Mouse (Mus musculus) neural tube, embryonic 11.5 days (tissue): Measurements from ENCODE around the gene Ccr9. TPM values are rescaled to one million over a fixed set of nuclear protein-coding genes. Genes with fewer than 3 reads are reported as not detected.
"Not testable (repeated sequence)": the region's sequence is repeated elsewhere in the genome, so short reads cannot be mapped to it uniquely, and the experiment has no call there.

Experiments
- ATAC-seq: fragments of 200-750 bp; cut with Nextera tagmentation; 2 replicates; pipeline ENCODE4 v1.8.0; 2017; ENCODE audit warnings: moderate number of reproducible peaks, mild to moderate bottlenecking, moderate TSS enrichment, moderate library complexity; ENCODE audit not compliant: insufficient read depth, low FRiP score, low TSS enrichment
- DNase-seq: peaks from one replicate; pipeline ENCODE4 v3.0.0-alpha.2; 2015; ENCODE audit warnings: low spot score
- H3K27ac ChIP-seq: fragments of 300-500 bp; sonication (generic); 2 replicates; pipeline ENCODE4 v1.5.1; 2014; ENCODE audit warnings: low read depth, mild to moderate bottlenecking, low read length
- H3K27me3 ChIP-seq: fragments of 300-500 bp; sonication (generic); 2 replicates; pipeline ENCODE4 v1.6.1; 2014; ENCODE audit warnings: mild to moderate bottlenecking, low read length, mixed read lengths; ENCODE audit not compliant: control insufficient read depth, insufficient read depth
- H3K36me3 ChIP-seq: fragments of 300-500 bp; sonication (generic); 2 replicates; pipeline ENCODE4 v1.6.1; 2014; ENCODE audit warnings: mild to moderate bottlenecking, low read length, moderate library complexity, mixed read lengths; ENCODE audit not compliant: control insufficient read depth, insufficient read depth
- H3K4me1 ChIP-seq: fragments of 300-500 bp; sonication (generic); 2 replicates; pipeline ENCODE4 v1.6.1; 2014; ENCODE audit warnings: low read length, mixed read lengths; ENCODE audit not compliant: control insufficient read depth, insufficient read depth
- H3K4me2 ChIP-seq: fragments of 300-500 bp; sonication (generic); 2 replicates; pipeline ENCODE4 v1.6.1; 2014; ENCODE audit warnings: low read depth, mild to moderate bottlenecking, moderate library complexity
- H3K4me3 ChIP-seq: fragments of 300-500 bp; sonication (generic); 2 replicates; pipeline ENCODE4 v1.5.1; 2014; ENCODE audit warnings: low read depth, low read length
- H3K9ac ChIP-seq: fragments of 300-500 bp; sonication (generic); 2 replicates; pipeline ENCODE4 v1.6.1; 2014; ENCODE audit warnings: mild to moderate bottlenecking, low read length
- H3K9me3 ChIP-seq: fragments of 300-500 bp; sonication (generic); 2 replicates; pipeline ENCODE4 v1.6.1; 2016; ENCODE audit warnings: low read length; ENCODE audit not compliant: control insufficient read depth
- WGBS: fragments of 180-500 bp; shearing (Covaris S2); extraction: QIAGEN DNeasy Blood & Tissue Kit; methylation state at CpG from one replicate; pipeline ENCODE4 v1.1.7; 2014; 5-methylcytosine and 5-hydroxymethylcytosine counted together
- polyA plus RNA-seq: library from polyadenylated mRNA; unstranded; fragments of >200 nt; fragmentation: Nextera tagmentation; extraction: Ambion mirVana; gene quantifications from 2 replicates; pipeline ENCODE4 v1.2.1, GENCODE M21; 2014

Gene Ccr9
- polyA plus RNA-seq, 1 experiment from 2014 or later: 0.08 TPM

DNA sequence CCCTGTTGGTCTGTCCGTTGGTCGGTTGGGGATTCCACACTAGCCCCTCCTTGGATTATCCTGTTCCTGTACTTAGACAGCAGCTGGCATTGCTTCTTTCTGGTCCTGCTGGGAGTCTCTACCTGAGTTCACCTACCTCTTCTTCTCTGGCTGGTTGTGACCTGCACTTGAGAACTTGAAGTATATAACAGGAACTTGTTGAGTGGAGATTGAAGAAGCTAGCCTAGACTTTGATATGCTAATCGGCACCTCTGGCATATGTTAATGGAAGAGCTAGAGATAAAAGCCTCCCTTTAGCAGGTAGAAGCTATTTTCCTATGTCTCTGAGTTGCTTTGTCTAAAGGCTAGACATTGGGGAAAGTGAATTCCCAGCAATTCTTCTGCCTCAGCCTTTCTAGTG is 53.0 kb downstream of the Ccr9 start:
- Histone ChIP-seq H3K4me2 (no peak overlapping the region), H3K27me3 (no peaks in the 10 kb centered on the region), H3K9ac (no peak overlapping the region), H3K36me3 (no peaks in the 10 kb centered on the region), H3K27ac (no peak overlapping the region), H3K4me1 (no peaks in the 10 kb centered on the region), H3K9me3 (no peaks in the 10 kb centered on the region), H3K4me3 (no peak overlapping the region)
- WGBS: 81% methylated on average over 3 of the region's 3 CpGs
- ATAC-seq (no peak), DNase-seq (no peak)

DNA sequence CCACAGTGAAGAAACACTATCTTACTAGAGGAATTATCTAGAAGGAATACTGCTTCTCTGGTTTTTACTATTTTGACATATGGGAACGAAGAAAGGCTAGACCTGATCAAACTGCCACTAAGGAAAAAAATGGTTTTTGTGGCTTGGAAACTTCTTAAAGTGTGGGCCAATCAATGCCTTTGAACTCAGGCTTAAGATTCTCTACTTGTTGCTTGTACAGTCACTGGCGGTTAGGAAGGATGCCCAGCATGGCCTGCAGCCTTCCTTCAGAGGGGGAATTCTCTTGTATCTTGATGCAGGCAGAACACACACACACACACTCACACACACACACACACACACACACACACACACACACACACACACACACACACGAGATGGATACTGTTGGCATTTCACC is 55.9 kb downstream of the Ccr9 start:
- H3K4me3 ChIP-seq: no peak overlapping the region
- H3K27me3 ChIP-seq: no peaks in the 10 kb centered on the region
- no peak for DNase-seq
- H3K36me3 ChIP-seq: no peaks in the 10 kb centered on the region
- no peak overlapping the region for H3K27ac ChIP-seq
- ATAC-seq: no peak
- no peak overlapping the region for H3K9ac ChIP-seq
- WGBS: 83% methylated on average over 3 of the region's 3 CpGs
- H3K4me1 ChIP-seq: no peaks in the 10 kb centered on the region
- H3K9me3 ChIP-seq: no peaks in the 10 kb centered on the region
- no peak overlapping the region for H3K4me2 ChIP-seq

DNA sequence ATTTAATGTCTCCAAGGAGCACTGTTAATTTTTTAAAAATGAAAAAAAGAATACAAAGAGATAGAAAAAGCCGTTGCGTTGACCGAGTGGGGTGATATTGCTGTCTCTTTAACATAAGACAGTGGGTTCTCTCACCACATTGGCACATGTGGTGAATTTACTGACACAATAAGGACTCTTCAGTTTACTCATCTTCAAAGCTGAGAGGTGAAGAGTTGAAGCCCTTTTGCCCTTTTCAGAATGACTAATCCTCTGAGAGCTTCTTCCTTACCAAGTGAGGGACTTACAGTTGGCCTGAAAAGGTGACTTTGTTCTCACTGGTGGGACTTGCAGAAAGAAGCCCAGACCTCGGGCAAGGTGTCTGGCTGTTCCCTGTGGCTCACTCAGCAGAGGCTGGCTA is 62.6 kb downstream of the Ccr9 start:
- ATAC-seq (no peak), DNase-seq (no peak)
- Histone ChIP-seq H3K27me3 (no peaks in the 10 kb centered on the region), H3K4me2 (no peak overlapping the region), H3K9me3 (no peaks in the 10 kb centered on the region), H3K9ac (no peak overlapping the region), H3K36me3 (no peaks in the 10 kb centered on the region), H3K4me1 (no peaks in the 10 kb centered on the region), H3K27ac (no peak overlapping the region), H3K4me3 (no peak overlapping the region)
- 83% methylated on average over 4 of the region's 4 CpGs for WGBS

DNA sequence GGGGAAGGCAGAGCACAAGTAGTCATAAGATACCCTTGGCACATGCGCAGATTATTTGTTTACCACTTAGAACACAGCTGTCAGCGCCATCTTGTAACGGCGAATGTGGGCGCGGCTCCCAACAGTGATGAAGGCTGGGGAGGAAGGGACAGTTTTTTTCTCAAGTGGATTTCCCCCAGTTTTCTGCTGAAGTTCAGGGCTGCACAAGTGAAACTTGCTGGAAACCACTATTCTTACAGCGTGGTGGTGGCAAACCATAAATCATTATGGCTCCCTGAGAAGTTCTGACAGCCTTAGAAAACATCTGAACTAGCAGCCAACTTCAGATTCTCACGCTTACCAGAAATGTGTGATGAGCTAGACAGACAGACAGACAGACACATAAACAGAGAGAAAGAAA is 71.4 kb downstream of the Ccr9 start:
- H3K4me2 ChIP-seq, H3K27ac ChIP-seq, DNase-seq, H3K9ac ChIP-seq, H3K27me3 ChIP-seq, H3K36me3 ChIP-seq, ATAC-seq, H3K4me3 ChIP-seq, H3K9me3 ChIP-seq, H3K4me1 ChIP-seq: not testable (repeated sequence)
- 91% methylated on average over 7 of the region's 8 CpGs for WGBS

DNA sequence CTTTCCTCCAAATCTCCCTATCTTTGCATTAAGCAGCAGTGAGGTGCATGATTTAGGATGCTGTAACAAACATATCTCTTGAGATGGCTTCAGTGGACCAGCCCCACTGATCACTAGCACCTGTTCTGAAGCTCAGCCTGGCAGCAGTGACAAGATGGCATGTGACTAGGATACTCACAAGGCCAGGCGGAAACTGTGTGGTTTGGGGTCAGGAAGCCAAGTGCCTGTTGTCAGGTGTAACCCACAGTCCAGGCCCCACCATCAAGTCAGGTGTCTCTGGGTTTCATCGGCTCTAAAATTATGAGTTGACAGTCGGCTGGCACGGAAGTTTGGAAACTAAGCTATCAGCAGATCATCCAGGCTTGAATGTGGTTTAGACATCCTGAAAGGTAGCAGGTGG is 76.1 kb downstream of the Ccr9 start:
- WGBS: 89% methylated on average over 4 of the region's 4 CpGs
- no peak overlapping the region for H3K9ac ChIP-seq
- H3K27ac ChIP-seq: no peak overlapping the region
- no peaks in the 10 kb centered on the region for H3K9me3 ChIP-seq
- H3K4me2 ChIP-seq: no peak overlapping the region
- no peaks in the 10 kb centered on the region for H3K36me3 ChIP-seq
- no peaks in the 10 kb centered on the region for H3K4me1 ChIP-seq
- DNase-seq (no peak), ATAC-seq (no peak)
- H3K4me3 ChIP-seq: no peak overlapping the region
- no peaks in the 10 kb centered on the region for H3K27me3 ChIP-seq

DNA sequence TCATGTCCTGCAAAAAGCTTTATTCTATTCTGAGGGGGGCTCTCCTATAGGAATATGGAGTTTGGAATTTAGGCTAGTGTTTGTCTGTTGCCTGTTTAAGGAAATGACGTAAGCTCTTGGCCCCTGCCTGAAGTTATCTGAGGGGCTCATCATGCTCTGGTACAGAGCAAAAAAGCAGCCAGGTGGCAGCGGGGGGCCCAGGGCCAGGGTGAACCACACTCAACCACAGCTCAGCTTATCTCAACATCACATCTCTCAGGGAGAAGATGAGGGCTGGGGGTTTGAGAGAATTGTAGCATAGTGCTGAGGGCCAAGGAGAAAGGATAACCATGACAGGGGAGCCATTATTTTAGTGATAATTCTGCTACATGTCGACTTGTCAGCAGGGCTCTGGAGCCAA is 78.5 kb downstream of the Ccr9 start:
- Histone ChIP-seq H3K27ac (no peak overlapping the region), H3K4me1 (no peaks in the 10 kb centered on the region), H3K9me3 (no peaks in the 10 kb centered on the region), H3K9ac (no peak overlapping the region), H3K4me3 (no peak overlapping the region), H3K36me3 (no peaks in the 10 kb centered on the region), H3K27me3 (no peaks in the 10 kb centered on the region), H3K4me2 (no peak overlapping the region)
- DNase-seq (no peak), ATAC-seq (no peak)
- 87% methylated on average over 3 of the region's 3 CpGs for WGBS

DNA sequence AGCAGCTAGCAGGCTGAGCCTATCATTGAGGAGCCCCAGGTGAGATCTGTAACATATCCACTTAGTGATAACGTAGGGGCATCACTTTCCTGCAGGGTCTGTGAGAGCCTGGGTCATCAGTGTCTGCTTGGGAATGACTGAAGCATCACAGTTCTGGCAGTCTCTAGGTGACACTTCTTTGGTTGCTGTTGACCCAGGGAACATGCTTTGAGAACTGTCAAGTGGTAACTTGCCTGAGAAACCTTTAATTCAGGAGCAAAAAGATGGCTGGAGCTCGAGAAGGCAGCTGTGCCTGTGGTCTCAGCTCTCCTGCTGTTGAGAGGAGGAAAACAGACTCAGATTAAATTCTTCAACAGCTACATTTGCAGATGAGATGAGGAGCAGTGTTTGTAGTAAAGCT is 79.1 kb downstream of the Ccr9 start:
- no peaks in the 10 kb centered on the region for H3K9me3 ChIP-seq
- WGBS: 68% methylated on average over 2 of the region's 2 CpGs
- H3K36me3 ChIP-seq: no peaks in the 10 kb centered on the region
- no peaks in the 10 kb centered on the region for H3K4me1 ChIP-seq
- DNase-seq (no peak), ATAC-seq (no peak)
- no peak overlapping the region for H3K9ac ChIP-seq
- no peak overlapping the region for H3K27ac ChIP-seq
- no peak overlapping the region for H3K4me3 ChIP-seq
- H3K4me2 ChIP-seq: no peak overlapping the region
- no peaks in the 10 kb centered on the region for H3K27me3 ChIP-seq

DNA sequence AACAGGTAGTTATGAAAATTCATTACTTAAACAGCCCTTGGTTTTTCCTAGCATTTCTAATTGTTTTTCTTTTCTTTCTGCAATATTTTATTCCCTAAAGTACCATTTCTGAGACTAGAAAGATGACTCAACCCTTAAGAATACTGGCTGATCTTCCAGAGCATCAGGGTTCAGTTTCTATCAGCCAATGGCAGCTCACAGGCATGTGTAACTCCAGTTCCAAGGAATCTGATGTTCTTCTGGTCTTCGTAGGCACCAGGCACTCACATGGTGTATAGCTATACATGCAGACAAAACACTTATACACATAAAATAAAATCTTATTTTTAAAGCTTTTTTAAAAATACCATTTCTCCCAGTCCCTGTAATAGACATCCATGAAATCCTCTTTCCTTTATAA is 79.9 kb downstream of the Ccr9 start:
- no peak overlapping the region for H3K4me2 ChIP-seq
- no peaks in the 10 kb centered on the region for H3K36me3 ChIP-seq
- ATAC-seq: no peak
- no peaks in the 10 kb centered on the region for H3K9me3 ChIP-seq
- no peaks in the 10 kb centered on the region for H3K4me1 ChIP-seq
- H3K4me3 ChIP-seq: no peak overlapping the region
- no peaks in the 10 kb centered on the region for H3K27me3 ChIP-seq
- no peak overlapping the region for H3K27ac ChIP-seq
- no peak for DNase-seq
- H3K9ac ChIP-seq: no peak overlapping the region
- 81% methylated on average over 1 of the region's 1 CpGs for WGBS

DNA sequence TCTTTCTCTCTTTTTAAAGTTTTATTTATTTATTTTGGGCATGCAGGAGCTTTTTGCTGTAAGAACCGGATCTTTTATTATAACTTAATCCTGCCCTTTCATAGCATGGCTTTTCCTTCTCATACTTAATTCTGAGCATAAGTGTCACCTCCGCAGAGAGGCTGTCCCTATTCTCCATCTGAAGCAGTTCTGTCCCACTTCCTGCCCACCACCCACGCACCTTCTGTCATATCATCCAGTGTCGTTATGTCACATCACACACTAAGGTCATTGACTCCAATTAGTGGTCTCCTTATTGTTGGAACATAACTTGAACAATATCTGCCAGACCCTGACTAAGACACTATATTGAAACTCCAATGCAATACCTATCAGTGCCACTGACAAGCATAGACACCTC is 80.4 kb downstream of the Ccr9 start:
- no peaks in the 10 kb centered on the region for H3K27me3 ChIP-seq

More for the DNA sequence above, 80.4 kb downstream of the Ccr9 start:
- Histone ChIP-seq H3K9me3 (no peaks in the 10 kb centered on the region), H3K36me3 (no peaks in the 10 kb centered on the region), H3K4me1 (no peaks in the 10 kb centered on the region), H3K4me2 (no peak overlapping the region), H3K27ac (no peak overlapping the region), H3K9ac (no peak overlapping the region), H3K4me3 (no peak overlapping the region)
- DNase-seq (no peak), ATAC-seq (no peak)
- WGBS: 84% methylated on average over 4 of the region's 4 CpGs
